In the genomic region with DNA sequence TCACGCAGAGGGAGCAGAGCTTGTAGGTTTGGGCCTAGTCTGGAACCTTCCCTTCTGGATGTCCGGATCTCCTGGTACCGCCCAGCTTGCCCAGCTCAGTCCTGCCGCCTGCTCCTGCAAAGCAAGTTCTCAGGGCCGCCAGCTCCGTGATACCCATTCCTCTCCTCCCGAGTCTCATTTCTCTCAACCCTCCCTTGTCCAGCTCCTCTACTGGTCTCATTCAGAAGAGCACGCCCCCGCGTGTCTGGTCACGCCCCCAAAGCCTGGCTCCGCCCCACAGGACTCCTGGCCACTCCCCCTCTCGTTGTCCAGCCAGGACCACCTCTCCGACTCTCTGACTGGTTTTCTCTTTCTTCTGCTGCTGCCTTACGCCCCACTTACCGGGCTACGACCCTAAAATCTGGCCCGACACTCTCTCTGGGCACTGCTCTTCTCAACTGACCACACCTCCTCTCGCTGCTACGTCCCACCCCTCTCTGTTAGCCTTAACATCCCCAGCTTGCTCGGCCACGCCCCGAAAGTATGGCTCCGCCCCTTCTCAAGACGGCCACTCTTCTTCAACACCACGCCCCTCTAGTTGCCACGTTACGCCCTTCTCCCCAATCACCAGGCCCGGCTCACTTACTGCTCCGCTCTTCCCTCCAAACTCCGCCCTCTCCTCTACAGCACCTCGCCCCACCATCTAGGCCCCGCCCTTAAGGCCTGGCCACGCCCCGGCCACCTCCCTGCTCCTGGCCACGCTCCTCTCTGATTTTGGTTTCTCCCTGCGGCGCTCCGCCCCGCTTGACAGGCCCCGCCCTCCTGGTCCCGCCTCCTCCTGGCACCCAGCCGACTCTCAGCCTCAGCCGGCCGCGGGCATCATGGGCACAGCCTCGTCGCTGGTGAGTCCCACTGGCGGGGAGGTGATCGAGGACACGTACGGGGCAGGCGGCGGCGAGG, we compare ENCODE assay signal across 8 mouse cellular contexts. TPM values are rescaled to one million over a fixed set of nuclear protein-coding genes. Genes with fewer than 3 reads are reported as not detected.
DNase-seq lines count a peak whose midpoint lies in the region; ATAC-seq lines count a peak whose summit lies in the region.

Nphp3 (plus strand) TSS at position 624 of the 939 bp plus-strand sequence.

- peak within 1 kb of the TSS; percentile 63 for H3K4me3 ChIP-seq in forebrain, embryonic 14.5 days (ENCODE audit: low read depth, low read length)
- H3K4me3 ChIP-seq in neural tube, embryonic 15.5 days (replicated peaks), result peak within 1 kb of the TSS; percentile 77

- no peaks in the 10 kb centered on the region for H3K27me3 ChIP-seq in forebrain, embryonic 14.5 days (replicated peaks; ENCODE audit: control insufficient read depth, insufficient read depth, low read length)
- H3K27me3 ChIP-seq in neural tube, embryonic 15.5 days (replicated peaks), result peaks cover 7% of the 10 kb centered on the region

- peak; percentile 97 for ATAC-seq in forebrain, embryonic 14.5 days
- ATAC-seq in neural tube, embryonic 15.5 days (ENCODE audit: low FRiP score), result peak; percentile 98

- no peaks in the 10 kb centered on the region; the same call in 1 of the 2 replicates for H3K36me3 ChIP-seq in forebrain, embryonic 14.5 days (ENCODE audit: control insufficient read depth, insufficient read depth, low read length)
- H3K36me3 ChIP-seq in neural tube, embryonic 15.5 days, result 0 out of 2 replicates have a peak, but pooled peaks cover 3% of the 10 kb centered on the region

- H3K9ac ChIP-seq in forebrain, embryonic 14.5 days (ENCODE audit: low read length), result peak within 1 kb of the TSS; percentile 65
- H3K9ac ChIP-seq in neural tube, embryonic 15.5 days (replicated peaks), result peak within 1 kb of the TSS; percentile 73

- WGBS in forebrain, embryonic 14.5 days, result under 1% methylated on average over 55 of the region's 55 CpGs
- under 1% methylated on average over 55 of the region's 55 CpGs for WGBS in neural tube, embryonic 15.5 days

- intact Hi-C loops in heart, postnatal 14 days (cut with DNase I), result loop anchor here (5.0 to 10.0 kb wide), 2 partner anchors 60 to 637 kb away; partner anchors contain the start of genes Acad11, Cdv3 and Uba5

- DNase-seq in ES-CJ7 (ENCODE audit: low read depth, low spot score), result peak; percentile 100
- peak; percentile 100 for DNase-seq in cerebellum, adult 11 months
- DNase-seq in forebrain, embryonic 14.5 days (ENCODE audit: low spot score), result peak; percentile 99
- peak; percentile 98 to 99 for DNase-seq in heart, postnatal 14 days
- DNase-seq in layer of hippocampus, adult 11-12 months (ENCODE audit: low spot score), result peak; percentile 99
- peak; percentile 100 for DNase-seq in lung, adult 18-20 months
- DNase-seq in testis, postnatal 14 days (ENCODE audit: low spot score), result peak; percentile 100

- H3K27ac ChIP-seq in forebrain, embryonic 14.5 days (ENCODE audit: low read depth, low read length), result peak within 1 kb of the TSS; percentile 70
- peak within 1 kb of the TSS; percentile 89 for H3K27ac ChIP-seq in neural tube, embryonic 15.5 days (replicated peaks)

- peak within 1 kb of the TSS; percentile 67 for H3K4me2 ChIP-seq in forebrain, embryonic 14.5 days (ENCODE audit: low read length)
- H3K4me2 ChIP-seq in neural tube, embryonic 15.5 days, result peak within 1 kb of the TSS; percentile 79

- H3K9me3 ChIP-seq in forebrain, embryonic 14.5 days (replicated peaks; ENCODE audit: control insufficient read depth, low read length), result no peaks in the 10 kb centered on the region
- no peaks in the 10 kb centered on the region for H3K9me3 ChIP-seq in neural tube, embryonic 15.5 days (replicated peaks)

- no peaks in the 10 kb centered on the region for H3K4me1 ChIP-seq in forebrain, embryonic 14.5 days (ENCODE audit: control insufficient read depth, insufficient read depth, low read length)
- H3K4me1 ChIP-seq in neural tube, embryonic 15.5 days, result peaks cover 20% of the 10 kb centered on the region

RNA-seq across cellular contexts. Expression of gene Nphp3, which starts in this region (rescaled TPM):
- 1.9 and 2.2 TPM in 2 replicates for polyA plus RNA-seq in forebrain, embryonic 14.5 days (2014; fragmentation: Nextera tagmentation; extraction: Ambion mirVana)
- 1 to 10 TPM; 2.5 to 4.1 TPM for total RNA-seq in heart, postnatal 14 days (2021)
- polyA plus RNA-seq in neural tube, embryonic 15.5 days (2015; fragmentation: Nextera tagmentation; extraction: Ambion mirVana), result 4.2 and 4.8 TPM in 2 replicates

Comparison
In these comparisons a context has a peak if more than half of its experiments do, and no peak if none do; other contexts are left out.
1. Peak in every context shown above with its lines: DNase-seq, ATAC-seq, H3K4me3 ChIP-seq and H3K27ac ChIP-seq.